Mouse (Mus musculus) c-Kit-positive CD71-positive TER-119-positive erythroid progenitor cells, embryonic 14.5 days (primary cell): ENCODE data around the gene Grifin.

Experiments
- DNase-seq: peaks from one replicate; pipeline ENCODE4 v3.0.0-alpha.2; 2013; ENCODE audit warnings: low spot score

Gene Grifin

DNA sequence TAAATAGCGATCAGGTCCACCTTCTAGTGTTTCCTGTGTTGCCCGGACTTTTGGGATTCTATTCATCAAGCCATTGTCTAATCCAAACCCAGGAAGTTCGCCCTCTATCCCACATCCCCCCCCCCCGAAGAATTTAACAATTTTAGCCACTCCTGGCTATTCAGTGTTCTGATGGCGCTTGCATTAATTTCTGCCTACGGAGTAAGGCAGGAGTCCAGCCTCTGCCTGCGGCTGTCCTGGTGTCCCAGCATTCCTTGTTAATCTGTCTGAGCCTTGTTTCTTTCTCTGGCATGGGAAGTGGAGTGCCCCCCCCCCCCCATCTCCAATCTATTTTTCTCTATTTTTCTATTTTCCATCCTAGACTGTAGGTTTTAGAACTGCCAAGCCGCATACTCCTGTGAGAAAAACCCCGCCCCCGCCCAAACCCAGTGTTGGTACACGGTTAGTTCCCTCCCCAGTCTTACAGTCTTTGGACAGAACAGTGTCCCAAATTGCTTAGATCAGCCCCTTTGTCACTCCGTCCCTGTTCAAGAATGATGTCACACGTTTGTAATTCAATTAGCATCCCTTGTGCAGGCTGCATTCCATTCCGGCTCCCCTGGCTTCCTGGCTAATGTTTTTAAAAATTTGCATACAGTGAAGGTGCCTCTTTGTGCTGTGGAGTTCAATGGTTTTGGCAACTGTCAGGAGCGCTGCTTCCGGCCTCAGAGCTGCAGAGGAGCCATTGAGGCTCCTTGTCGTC, 15.4 kb downstream of the Grifin start:
- no peak for DNase-seq

DNA sequence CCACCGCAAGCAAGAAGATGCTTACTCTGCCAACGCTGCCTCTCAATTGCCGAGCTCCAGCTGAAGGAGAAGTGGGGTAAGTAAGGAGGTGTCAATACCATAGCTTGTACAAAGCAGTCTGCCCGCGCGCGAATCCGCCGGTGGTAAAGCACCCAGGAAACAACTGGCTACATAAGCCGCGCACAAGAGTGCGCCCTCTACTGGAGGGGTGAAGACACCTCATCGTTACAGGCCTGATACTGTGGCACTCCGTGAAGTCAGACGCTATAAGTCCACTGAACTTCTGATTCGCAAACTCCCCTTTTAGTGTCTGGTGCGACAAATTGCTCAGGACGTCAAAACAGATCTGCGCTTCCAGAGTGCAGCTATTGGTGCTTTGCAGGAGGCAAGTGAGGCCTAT, 18.5 kb downstream of the Grifin start:
- no peak for DNase-seq

DNA sequence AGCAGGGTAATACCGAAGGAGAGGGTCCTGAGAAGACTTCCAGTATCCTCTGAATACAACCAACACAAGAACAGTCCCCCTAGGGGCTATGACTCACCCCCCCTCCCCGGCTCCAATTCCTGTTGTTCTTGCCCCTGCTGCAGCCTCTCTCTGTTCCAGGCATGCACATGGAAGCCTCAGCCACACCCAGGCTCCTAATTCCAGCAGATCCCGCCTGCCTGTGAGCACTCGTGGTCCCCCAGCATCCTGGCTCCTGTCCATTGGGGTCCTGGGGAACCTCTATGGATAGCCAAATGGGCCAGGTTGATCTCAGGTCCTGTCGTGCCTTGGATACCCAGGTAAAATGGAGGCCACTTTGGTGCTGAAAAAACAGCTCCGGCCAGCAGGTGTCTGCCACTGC, 19.2 kb downstream of the Grifin start:
- DNase-seq, result no peak

- no peak for DNase-seq
Measured at GRCm38 (mm10) chr5:140542811-140543575, 21.9 kb downstream of the Grifin start.

DNA sequence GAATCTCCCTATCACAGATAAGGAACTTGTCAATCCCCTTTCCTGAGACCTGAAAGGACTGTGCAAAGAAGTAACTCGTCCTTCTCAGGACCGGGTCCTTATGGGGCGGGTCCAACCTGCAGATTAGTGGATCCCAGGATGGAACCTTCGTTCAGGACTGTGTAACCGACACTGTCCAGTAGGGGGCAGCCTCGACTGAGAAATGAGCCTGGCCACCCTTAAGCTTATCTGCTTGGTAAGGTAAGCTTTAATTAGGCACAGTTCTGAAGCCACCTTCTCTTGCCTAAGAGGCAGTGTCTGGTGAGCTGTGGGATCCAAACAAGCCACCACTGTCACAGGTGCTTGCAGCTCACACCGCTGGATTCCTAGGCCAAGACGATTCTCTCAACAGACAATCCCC, 24.8 kb downstream of the Grifin start:
- DNase-seq, result peak; percentile 80

DNA sequence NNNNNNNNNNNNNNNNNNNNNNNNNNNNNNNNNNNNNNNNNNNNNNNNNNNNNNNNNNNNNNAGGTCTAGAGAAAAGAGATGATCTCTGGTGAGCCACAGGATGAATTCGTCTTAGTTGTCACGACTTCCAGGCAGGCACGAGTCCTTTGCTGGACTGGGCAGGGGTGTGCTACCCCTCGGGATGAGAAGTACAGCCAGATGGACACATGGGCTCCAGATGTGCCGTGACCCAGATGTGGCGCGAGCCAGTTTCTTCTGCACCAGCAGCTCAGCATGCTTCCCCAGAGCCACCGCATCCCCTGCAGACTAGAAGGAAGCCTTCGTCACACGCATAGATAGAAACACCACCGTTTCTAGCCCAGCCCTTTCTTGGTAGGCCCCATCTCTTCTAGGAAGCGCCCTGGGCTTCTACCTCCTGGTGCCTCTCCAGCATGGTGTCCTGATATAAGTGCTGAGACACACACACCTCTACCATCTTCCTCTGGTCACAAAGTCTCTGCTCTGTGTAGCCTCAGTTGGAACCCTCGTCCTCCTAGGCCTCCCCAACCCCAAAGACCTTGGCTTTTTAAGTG, 26.7 kb downstream of the Grifin start:
- DNase-seq, result peak; percentile 61

- no peak for DNase-seq
Measured at GRCm38 (mm10) chr5:140526754-140527153, 38.1 kb downstream of the Grifin start.

- DNase-seq, result no peak
Measured at GRCm38 (mm10) chr5:140521196-140521595, 43.7 kb downstream of the Grifin start.

DNA sequence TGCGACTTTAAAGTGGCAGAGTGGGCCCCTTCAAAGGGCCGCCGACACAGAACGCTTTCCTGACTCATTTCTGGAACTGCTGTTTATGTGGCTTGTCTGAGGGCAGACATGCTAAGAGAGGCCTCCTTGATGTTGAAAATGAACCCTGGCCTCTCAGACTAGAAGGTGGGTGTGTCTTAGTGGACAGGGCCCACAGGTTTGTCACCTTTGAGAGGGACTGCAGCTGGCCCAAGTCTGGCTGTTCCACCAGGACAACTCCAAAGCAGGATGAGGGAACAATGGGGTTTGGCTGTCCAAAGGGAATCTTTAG, 47.0 kb downstream of the Grifin start:
- no peak for DNase-seq

DNA sequence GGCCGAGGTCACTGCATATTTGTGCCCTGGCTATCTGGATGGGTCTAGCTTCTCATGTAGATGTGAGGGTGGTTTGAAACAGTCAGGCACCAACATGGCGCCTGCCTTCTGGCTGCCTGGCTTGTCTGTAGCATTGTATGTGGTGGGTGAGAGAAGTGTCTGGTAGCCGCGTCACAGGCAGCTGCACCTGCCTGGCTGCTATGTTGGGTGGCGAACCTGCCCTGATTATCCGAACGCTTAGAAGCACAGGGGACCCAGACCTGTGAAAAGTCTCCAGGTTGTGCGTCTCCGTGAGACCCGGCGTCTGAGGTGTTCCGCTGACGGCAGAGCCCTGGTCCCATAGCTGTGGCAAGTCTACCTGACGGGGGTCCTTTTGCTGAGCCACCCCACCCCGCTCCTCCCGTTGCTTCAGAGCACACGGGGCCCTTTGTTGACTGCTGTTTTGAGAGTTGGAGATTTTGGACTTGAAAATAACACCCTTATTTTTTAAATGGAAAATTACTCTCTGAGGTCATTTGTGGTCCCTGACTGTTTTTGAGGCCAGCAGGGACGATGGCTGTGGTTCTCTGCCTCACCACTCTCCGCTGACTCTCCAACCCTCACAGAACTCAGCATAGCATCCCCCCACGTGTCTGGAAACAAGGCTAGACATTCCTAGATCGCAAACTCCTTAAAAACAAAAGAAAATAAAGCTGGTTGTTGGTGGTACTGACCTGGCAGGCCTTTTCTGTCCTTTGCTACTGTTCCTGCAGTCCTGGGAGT, 47.5 kb downstream of the Grifin start:
- no peak for DNase-seq

DNA sequence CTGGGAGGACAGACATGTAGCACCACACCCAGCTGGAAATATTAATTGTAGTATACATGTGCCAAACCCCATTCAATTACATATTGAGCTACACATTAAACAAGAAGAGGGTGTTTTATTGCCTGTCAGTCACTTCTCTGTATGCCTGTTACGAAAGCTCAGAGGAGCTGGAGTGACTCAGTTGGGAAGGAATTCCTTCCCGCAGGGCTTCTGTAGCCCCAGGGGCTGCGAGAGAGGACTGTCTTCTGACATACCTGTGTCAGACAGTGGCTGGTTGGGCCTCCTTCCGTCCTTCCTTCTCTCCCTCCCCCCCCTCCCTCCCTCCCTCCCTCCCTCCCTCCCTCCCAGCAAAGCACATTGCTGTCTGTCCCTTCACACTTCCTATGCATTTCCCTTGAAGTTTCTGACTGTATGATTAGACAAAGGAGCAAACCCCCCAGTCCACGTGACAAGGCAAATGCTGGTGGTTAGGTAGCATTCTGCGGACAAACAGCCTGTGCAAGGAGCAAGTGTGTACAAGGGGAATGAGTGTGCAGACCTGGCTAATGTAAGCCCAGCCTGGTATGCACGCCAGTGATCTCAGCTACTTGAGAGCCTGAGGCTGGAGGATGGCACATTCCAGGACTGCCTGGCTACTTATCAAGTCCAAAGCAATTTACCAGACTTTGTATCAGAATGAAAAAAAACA, 49.9 kb downstream of the Grifin start:
- no peak for DNase-seq

DNA sequence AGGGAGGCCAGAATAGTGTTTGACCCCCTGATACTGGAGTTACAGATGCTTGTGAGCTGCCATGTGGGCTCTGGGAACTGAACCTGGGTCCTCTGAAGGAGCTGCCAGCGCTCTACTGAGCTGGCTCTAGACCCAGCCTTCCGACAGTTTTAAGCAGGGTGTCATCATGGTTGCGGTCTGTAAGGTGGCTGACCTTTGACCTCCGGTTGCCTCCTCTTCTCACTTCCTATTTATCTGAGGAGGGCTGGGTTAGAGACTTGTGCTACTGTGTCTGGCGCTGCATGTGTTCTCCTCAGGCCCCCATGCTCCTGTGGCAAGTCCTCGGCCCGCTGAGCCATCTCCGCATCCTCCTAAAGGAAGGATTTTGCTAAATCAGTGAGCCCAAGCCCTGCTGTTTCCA, 51.0 kb downstream of the Grifin start:
- DNase-seq, result no peak
